Mouse (Mus musculus) kidney, embryonic 16.5 days (tissue): ENCODE measurements around the gene Snx13. TPM values are rescaled to one million over a fixed set of nuclear protein-coding genes. Genes with fewer than 3 reads are reported as not detected.

Experiments
- ATAC-seq: fragments of 200-750 bp; cut with Nextera tagmentation; 2 replicates; pipeline ENCODE4 v1.8.0; 2017; ENCODE audit warnings: moderate TSS enrichment; ENCODE audit not compliant: low FRiP score, low TSS enrichment
- H3K27ac ChIP-seq: fragments of 300-500 bp; sonication (generic); 2 replicates; pipeline ENCODE4 v1.5.1; 2014; ENCODE audit warnings: low read length
- H3K27me3 ChIP-seq: fragments of 300-500 bp; sonication (generic); 2 replicates; pipeline ENCODE4 v1.6.1; 2014; ENCODE audit warnings: low read length, control low read depth, mixed read lengths; ENCODE audit not compliant: insufficient read depth
- H3K36me3 ChIP-seq: fragments of 300-500 bp; sonication (generic); 2 replicates; pipeline ENCODE4 v1.6.1; 2014; ENCODE audit warnings: low read length, control low read depth, mixed read lengths; ENCODE audit not compliant: insufficient read depth
- H3K4me1 ChIP-seq: fragments of 300-500 bp; sonication (generic); 2 replicates; pipeline ENCODE4 v1.6.1; 2014; ENCODE audit warnings: low read length, control low read depth, mixed read lengths; ENCODE audit not compliant: insufficient read depth
- H3K4me2 ChIP-seq: fragments of 300-500 bp; sonication (generic); replicated peaks from 2 replicates; pipeline ENCODE4 v1.6.1; 2014; ENCODE audit warnings: low read depth, low read length
- H3K4me3 ChIP-seq: fragments of 300-500 bp; sonication (generic); 2 replicates; pipeline ENCODE4 v1.5.1; 2014; ENCODE audit warnings: mild to moderate bottlenecking, low read length
- H3K9ac ChIP-seq: fragments of 300-500 bp; sonication (generic); replicated peaks from 2 replicates; pipeline ENCODE4 v1.6.1; 2014; ENCODE audit warnings: low read length
- H3K9me3 ChIP-seq: fragments of 300-500 bp; sonication (generic); 2 replicates; pipeline ENCODE4 v1.6.1; 2016; ENCODE audit warnings: low read length, control low read depth
- WGBS: fragments of 180-500 bp; shearing (Covaris S2); extraction: QIAGEN DNeasy Blood & Tissue Kit; methylation state at CpG from one replicate; pipeline ENCODE4 v1.1.7; 2014; 5-methylcytosine and 5-hydroxymethylcytosine counted together
- polyA plus RNA-seq: library from polyadenylated mRNA; unstranded; fragments of >200 nt; fragmentation: Nextera tagmentation; extraction: Ambion mirVana; gene quantifications from 2 replicates; pipeline ENCODE4 v1.2.1, GENCODE M21; 2015

The Snx13 gene
- 27.0 and 27.5 TPM in 2 replicates for polyA plus RNA-seq

GRCm38 (mm10) chr12:35046999-35047319 is at the start of gene Snx13:
Snx13 (plus strand) TSS chr12:35047186.
- peak; percentile 98 for ATAC-seq
- WGBS, result 0% methylated on average over 51 of the region's 51 CpGs
- peak within 1 kb of the TSS; percentile 72 for H3K4me2 ChIP-seq

GRCm38 (mm10) chr12:34997597-34998182 is 49.3 kb upstream of the Snx13 start:
- WGBS, result 76% methylated on average over 3 of the region's 3 CpGs

More at GRCm38 (mm10) chr12:35046999-35047319, at the start of gene Snx13:
- Histone ChIP-seq H3K36me3 (no peaks in the 10 kb centered on the region), H3K27me3 (no peaks in the 10 kb centered on the region), H3K4me3 (peak within 1 kb of the TSS; percentile 96), H3K4me1 (peaks cover 17% of the 10 kb centered on the region), H3K27ac (peak within 1 kb of the TSS; percentile 93), H3K9ac (peak within 1 kb of the TSS; percentile 96), H3K9me3 (no peaks in the 10 kb centered on the region)

GRCm38 (mm10) chr12:34998778-34999467 is 48.1 kb upstream of the Snx13 start:
- Histone ChIP-seq H3K27me3 (no peaks in the 10 kb centered on the region), H3K9ac (no peak overlapping the region), H3K4me1 (no peaks in the 10 kb centered on the region), H3K27ac (no peak overlapping the region), H3K4me2 (no peak overlapping the region), H3K4me3 (no peak overlapping the region), H3K9me3 (peaks cover 6% of the 10 kb centered on the region; the same call in 1 of the 2 replicates), H3K36me3 (no peaks in the 10 kb centered on the region)
- no peak for ATAC-seq
- WGBS, result 38% methylated on average over 12 of the region's 12 CpGs

More at GRCm38 (mm10) chr12:34997597-34998182, 49.3 kb upstream of the Snx13 start:
- no peak overlapping the region for H3K27ac ChIP-seq
- no peak overlapping the region for H3K9ac ChIP-seq
- H3K4me3 ChIP-seq, result no peak overlapping the region
- no peaks in the 10 kb centered on the region for H3K27me3 ChIP-seq
- H3K4me2 ChIP-seq, result no peak overlapping the region
- H3K36me3 ChIP-seq, result no peaks in the 10 kb centered on the region
- H3K4me1 ChIP-seq, result no peaks in the 10 kb centered on the region
- no peak for ATAC-seq
- H3K9me3 ChIP-seq, result peaks cover 6% of the 10 kb centered on the region; the same call in 1 of the 2 replicates

GRCm38 (mm10) chr12:35000323-35000722 is 46.7 kb upstream of the Snx13 start:
- Histone ChIP-seq H3K27ac (no peak overlapping the region), H3K9me3 (peaks cover 5% of the 10 kb centered on the region; the same call in 1 of the 2 replicates), H3K4me1 (no peaks in the 10 kb centered on the region), H3K9ac (no peak overlapping the region), H3K4me2 (no peak overlapping the region), H3K36me3 (no peaks in the 10 kb centered on the region), H3K27me3 (no peaks in the 10 kb centered on the region), H3K4me3 (no peak overlapping the region)
- ATAC-seq, result no peak
- 50% methylated on average over 4 of the region's 4 CpGs for WGBS

GRCm38 (mm10) chr12:35005748-35006147 is 41.2 kb upstream of the Snx13 start:
- Histone ChIP-seq H3K36me3 (no peaks in the 10 kb centered on the region), H3K9me3 (no peaks in the 10 kb centered on the region), H3K27me3 (no peaks in the 10 kb centered on the region), H3K27ac (no peak overlapping the region), H3K9ac (no peak overlapping the region), H3K4me2 (no peak overlapping the region), H3K4me3 (no peak overlapping the region), H3K4me1 (no peaks in the 10 kb centered on the region)
- ATAC-seq, result no peak

GRCm38 (mm10) chr12:35007851-35008250 is 39.1 kb upstream of the Snx13 start:
- no peak overlapping the region for H3K4me2 ChIP-seq
- H3K9ac ChIP-seq, result no peak overlapping the region
- no peak overlapping the region for H3K4me3 ChIP-seq
- no peaks in the 10 kb centered on the region for H3K9me3 ChIP-seq
- H3K27ac ChIP-seq, result no peak overlapping the region
- no peaks in the 10 kb centered on the region for H3K4me1 ChIP-seq
- H3K36me3 ChIP-seq, result no peaks in the 10 kb centered on the region
- 64% methylated on average over 1 of the region's 1 CpGs for WGBS
- no peaks in the 10 kb centered on the region for H3K27me3 ChIP-seq
- no peak for ATAC-seq

- Histone ChIP-seq H3K36me3 (no peaks in the 10 kb centered on the region), H3K9ac (no peak overlapping the region), H3K4me3 (no peak overlapping the region), H3K4me1 (no peaks in the 10 kb centered on the region), H3K9me3 (no peaks in the 10 kb centered on the region), H3K4me2 (no peak overlapping the region), H3K27ac (no peak overlapping the region), H3K27me3 (no peaks in the 10 kb centered on the region)
- WGBS, result 36% methylated on average over 11 of the region's 11 CpGs
- ATAC-seq, result peak; percentile 63; the same call in 1 of the 2 replicates
These were observed 38.4 kb upstream of the Snx13 start for GRCm38 (mm10) chr12:35008340-35009137.

- Histone ChIP-seq H3K27ac (no peak overlapping the region), H3K9me3 (no peaks in the 10 kb centered on the region), H3K4me1 (no peaks in the 10 kb centered on the region), H3K4me3 (no peak overlapping the region), H3K9ac (no peak overlapping the region), H3K27me3 (no peaks in the 10 kb centered on the region), H3K4me2 (no peak overlapping the region), H3K36me3 (no peaks in the 10 kb centered on the region)
- 52% methylated on average over 1 of the region's 1 CpGs for WGBS
- no peak for ATAC-seq
These were observed 35.5 kb upstream of the Snx13 start for GRCm38 (mm10) chr12:35011462-35011861.

- Histone ChIP-seq H3K4me3 (no peak overlapping the region), H3K36me3 (no peaks in the 10 kb centered on the region)
- WGBS, result 74% methylated on average over 2 of the region's 2 CpGs
These were observed 33.0 kb upstream of the Snx13 start for GRCm38 (mm10) chr12:35013950-35014349.

More at GRCm38 (mm10) chr12:35013950-35014349, 33.0 kb upstream of the Snx13 start:
- ATAC-seq, result no peak
- Histone ChIP-seq H3K4me1 (no peaks in the 10 kb centered on the region), H3K4me2 (no peak overlapping the region), H3K9me3 (no peaks in the 10 kb centered on the region), H3K27me3 (no peaks in the 10 kb centered on the region), H3K27ac (no peak overlapping the region), H3K9ac (no peak overlapping the region)
